Mouse (Mus musculus) kidney, postnatal 0 days (tissue): ENCODE data around the gene Zfp872. TPM values are rescaled to one million over a fixed set of nuclear protein-coding genes. Genes with fewer than 3 reads are reported as not detected.

Source experiments
- ATAC-seq: fragments of 200-750 bp; cut with Nextera tagmentation; replicated peaks from 2 replicates; pipeline ENCODE4 v1.8.0; 2017; ENCODE audit warnings: low read depth, moderate number of reproducible peaks, moderate TSS enrichment, moderate library complexity; ENCODE audit not compliant: low FRiP score
- DNase-seq: peaks from one replicate; pipeline ENCODE4 v3.0.0-alpha.2; 2016; ENCODE audit warnings: low spot score
- H3K27ac ChIP-seq: fragments of 300-500 bp; sonication (generic); 2 replicates; pipeline ENCODE4 v1.5.1; 2014; ENCODE audit warnings: mild to moderate bottlenecking
- H3K27me3 ChIP-seq: fragments of 300-500 bp; sonication (generic); 2 replicates; pipeline ENCODE4 v1.6.1; 2014; ENCODE audit warnings: low read length, mixed read lengths; ENCODE audit not compliant: insufficient read depth
- H3K36me3 ChIP-seq: fragments of 300-500 bp; sonication (generic); 2 replicates; pipeline ENCODE4 v1.6.1; 2014; ENCODE audit warnings: low read length, mixed read lengths; ENCODE audit not compliant: insufficient read depth
- H3K4me1 ChIP-seq: fragments of 300-500 bp; sonication (generic); replicated peaks from 2 replicates; pipeline ENCODE4 v1.6.1; 2014; ENCODE audit warnings: antibody characterized with exemption, low read length, mixed read lengths; ENCODE audit not compliant: insufficient read depth
- H3K4me2 ChIP-seq: fragments of 300-500 bp; sonication (generic); 2 replicates; pipeline ENCODE4 v1.6.1; 2014; ENCODE audit warnings: mild to moderate bottlenecking, low read length, moderate library complexity, mixed read lengths
- H3K4me3 ChIP-seq: fragments of 300-500 bp; sonication (generic); replicated peaks from 2 replicates; pipeline ENCODE4 v1.5.1; 2014; ENCODE audit warnings: low read depth, low read length
- H3K9ac ChIP-seq: fragments of 300-500 bp; sonication (generic); 2 replicates; pipeline ENCODE4 v1.6.1; 2014; ENCODE audit warnings: low read depth, low read length
- H3K9me3 ChIP-seq: fragments of 300-500 bp; sonication (generic); replicated peaks from 2 replicates; pipeline ENCODE4 v1.6.1; 2016; ENCODE audit warnings: low read length, inconsistent platforms, mixed read lengths
- CTCF ChIP-seq: IDR thresholded peaks from 2 replicates; pipeline ENCODE4 v1.5.1; 2016; ENCODE audit warnings: antibody characterized with exemption, low read depth, mild to moderate bottlenecking, moderate library complexity
- WGBS: fragments of 180-500 bp; shearing (Covaris S2); extraction: QIAGEN DNeasy Blood & Tissue Kit; methylation state at CpG from one replicate; pipeline ENCODE4 v1.1.7; 2014; 5-methylcytosine and 5-hydroxymethylcytosine counted together
- polyA plus RNA-seq: library from polyadenylated mRNA; unstranded; fragments of >200 nt; fragmentation: Nextera tagmentation; extraction: Ambion mirVana; gene quantifications from 2 replicates; pipeline ENCODE4 v1.2.1, GENCODE M21; 2015

Zfp872 gene
- polyA plus RNA-seq, result 0.11 and 0.18 TPM in 2 replicates

DNA sequence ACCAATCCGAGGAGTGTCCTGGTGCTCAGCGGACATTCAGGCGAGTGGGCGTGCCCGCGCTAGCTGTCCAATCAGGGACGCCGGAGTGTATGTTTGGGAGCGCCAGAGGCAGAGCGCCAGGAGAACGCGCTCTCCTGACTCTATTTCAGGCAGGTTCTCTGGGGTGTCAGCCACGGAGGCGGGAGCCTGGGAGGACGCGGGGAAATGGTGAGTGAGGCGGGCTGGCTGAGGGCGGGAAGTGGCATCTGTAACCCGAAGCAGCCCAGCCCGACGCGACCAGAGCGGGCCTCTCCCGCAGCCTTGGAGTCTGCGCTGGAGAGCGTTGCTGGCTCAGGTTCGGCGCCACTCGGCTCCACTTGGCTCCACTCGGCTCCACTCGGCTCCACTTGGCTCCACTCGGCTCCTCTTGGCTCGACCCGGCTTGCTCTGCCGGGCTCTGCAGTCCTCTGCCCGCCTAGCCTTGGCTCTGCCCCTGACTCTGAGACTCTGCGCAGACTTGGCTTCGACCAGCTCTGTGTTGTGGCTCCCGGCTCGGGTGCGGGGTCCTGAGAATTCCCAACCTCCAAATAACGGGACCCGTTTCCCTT is at the start of gene Zfp872:
Zfp872 (plus strand) TSS at position 66 of the 587 bp plus-strand sequence.
- H3K36me3 ChIP-seq, result no peaks in the 10 kb centered on the region
- no peak within 1 kb of the TSS for H3K27ac ChIP-seq
- peak within 1 kb of the TSS; percentile 20 for H3K4me3 ChIP-seq
- TF ChIP-seq CTCF, result no peak
- no peaks in the 10 kb centered on the region for H3K4me1 ChIP-seq
- DNase-seq (peak; percentile 38), ATAC-seq (peak; percentile 63)
- peak within 1 kb of the TSS; percentile 31; the same call in 1 of the 2 replicates for H3K9ac ChIP-seq
- WGBS, result 16% methylated on average over 43 of the region's 43 CpGs
- H3K9me3 ChIP-seq, result no peaks in the 10 kb centered on the region
- H3K27me3 ChIP-seq, result no peaks in the 10 kb centered on the region
- H3K4me2 ChIP-seq, result peak within 1 kb of the TSS; percentile 59

- peak; percentile 49 for DNase-seq
- Histone ChIP-seq H3K27me3 (no peaks in the 10 kb centered on the region), H3K36me3 (no peaks in the 10 kb centered on the region), H3K27ac (no peak overlapping the region), H3K4me2 (no peak overlapping the region), H3K4me3 (no peak overlapping the region), H3K9me3 (no peaks in the 10 kb centered on the region), H3K4me1 (no peaks in the 10 kb centered on the region), H3K9ac (no peak overlapping the region)
- no peak for ATAC-seq
- TF ChIP-seq CTCF, result peak; percentile 86
- WGBS, result 27% methylated on average over 2 of the region's 2 CpGs
Observed at GRCm38 (mm10) chr9:22138480-22138879, 49.4 kb upstream of the Zfp872 start.

DNA sequence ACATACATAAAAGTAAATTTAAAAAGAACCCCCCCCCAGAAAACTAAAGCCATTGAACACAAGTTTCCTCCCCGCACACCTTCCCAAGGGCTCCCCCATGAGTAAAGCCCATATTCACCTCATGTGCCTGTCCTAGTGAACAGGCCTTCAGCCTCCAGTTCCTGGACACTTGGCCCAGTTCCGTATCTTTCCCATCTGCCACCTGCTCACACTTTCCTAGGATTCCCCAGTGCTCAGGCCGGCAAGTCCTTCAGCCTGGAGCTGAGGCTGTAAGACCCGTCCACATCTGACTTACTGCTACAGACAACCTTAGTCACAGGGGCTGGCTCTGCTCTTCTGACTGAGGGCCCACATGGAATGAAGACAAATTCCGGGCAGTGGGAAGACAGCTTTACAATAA is 48.1 kb upstream of the Zfp872 start:
- H3K9ac ChIP-seq, result no peak overlapping the region
- TF ChIP-seq CTCF, result no peak
- no peak overlapping the region for H3K4me2 ChIP-seq
- no peak overlapping the region for H3K4me3 ChIP-seq
- no peaks in the 10 kb centered on the region for H3K27me3 ChIP-seq
- no peaks in the 10 kb centered on the region for H3K4me1 ChIP-seq
- ATAC-seq (no peak), DNase-seq (no peak)
- H3K27ac ChIP-seq, result no peak overlapping the region
- 85% methylated on average over 5 of the region's 5 CpGs for WGBS
- no peaks in the 10 kb centered on the region for H3K36me3 ChIP-seq
- H3K9me3 ChIP-seq, result no peaks in the 10 kb centered on the region

DNA sequence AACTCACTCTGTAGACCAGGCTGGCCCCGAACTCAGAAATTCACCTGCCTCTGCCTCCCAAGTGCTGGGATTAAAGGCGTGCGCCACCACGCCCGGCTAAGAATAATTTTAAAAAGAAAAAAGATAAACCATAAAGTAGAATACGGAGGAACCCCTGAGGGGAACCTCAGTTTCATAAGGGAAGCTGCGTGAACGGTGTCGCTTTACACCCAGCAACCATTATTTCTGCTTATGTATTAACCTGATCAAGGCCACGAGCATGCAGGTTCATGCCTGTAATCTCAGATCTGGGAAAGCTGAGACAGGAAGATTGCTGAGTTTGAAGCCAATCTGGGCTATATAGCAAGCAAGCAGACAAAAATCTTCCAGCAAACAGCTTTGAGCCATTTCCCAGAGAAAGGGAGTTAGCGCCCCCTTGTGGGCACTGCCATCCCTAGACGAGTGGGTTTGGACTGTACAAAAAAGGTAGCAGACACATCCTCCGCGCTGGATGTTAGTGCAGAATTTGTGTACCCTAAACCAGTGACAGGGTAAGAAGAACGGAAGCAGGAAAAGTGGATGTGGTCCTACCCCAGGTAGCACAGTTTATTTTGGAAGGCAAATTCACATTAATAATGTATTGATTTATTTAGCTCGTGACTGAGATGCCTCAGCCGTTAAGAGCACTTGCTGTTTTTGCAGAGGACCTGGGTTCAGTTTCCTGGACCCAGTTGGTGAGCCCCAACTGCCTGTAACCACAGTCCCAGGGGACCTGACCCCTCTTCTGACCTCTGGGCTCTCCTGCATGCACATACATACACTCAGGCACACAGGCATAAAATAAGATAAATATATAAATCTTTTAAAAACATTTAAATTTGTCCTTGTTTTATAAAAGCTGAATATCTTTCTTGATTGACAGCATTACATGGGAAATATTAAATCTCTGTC is 44.5 kb upstream of the Zfp872 start:
- Histone ChIP-seq H3K9ac (no peak overlapping the region), H3K27me3 (no peaks in the 10 kb centered on the region), H3K4me2 (no peak overlapping the region), H3K27ac (no peak overlapping the region), H3K9me3 (0 out of 2 replicates have a peak, but pooled peaks cover 5% of the 10 kb centered on the region), H3K4me1 (no peaks in the 10 kb centered on the region), H3K36me3 (no peaks in the 10 kb centered on the region), H3K4me3 (no peak overlapping the region)
- peak; percentile 93 for TF ChIP-seq CTCF
- WGBS, result 55% methylated on average over 17 of the region's 17 CpGs
- peak; percentile 90 for DNase-seq
- peak; percentile 65; the same call in 1 of the 2 replicates for ATAC-seq

- WGBS, result 89% methylated on average over 8 of the region's 8 CpGs
- Histone ChIP-seq H3K27ac (no peak overlapping the region), H3K4me3 (no peak overlapping the region), H3K9ac (no peak overlapping the region), H3K9me3 (0 out of 2 replicates have a peak, but pooled peaks cover 5% of the 10 kb centered on the region), H3K36me3 (no peaks in the 10 kb centered on the region), H3K4me1 (no peaks in the 10 kb centered on the region), H3K27me3 (no peaks in the 10 kb centered on the region), H3K4me2 (no peak overlapping the region)
- no peak for DNase-seq
- no peak for TF ChIP-seq CTCF
- no peak for ATAC-seq
Observed at GRCm38 (mm10) chr9:22144304-22144965, 43.5 kb upstream of the Zfp872 start.
